Mouse (Mus musculus): ENCODE measurements at regions not wholly inside any gene's neighbourhood (a gene's known extent, or its start where the extent isn't known, plus 50 kb on each side); places are given as distances from the start of the nearest gene placed in this dataset.

- no peak for DNase-seq (ENCODE audit: low read depth)
Measured at GRCm38 (mm10) chr19:6684921-6685320, 142.1 kb upstream of the Slc22a12 start.

GRCm38 (mm10) chr19:6679392-6680307 is 136.8 kb upstream of the Slc22a12 start:
- peak; percentile 54 for DNase-seq (ENCODE audit: low read depth)

GRCm38 (mm10) chr19:6677511-6677910 is 134.7 kb upstream of the Slc22a12 start:
- DNase-seq (ENCODE audit: low read depth): no peak

- DNase-seq (ENCODE audit: low read depth): no peak
Measured at GRCm38 (mm10) chr19:6675586-6675985, 132.8 kb upstream of the Slc22a12 start.

- no peak for DNase-seq (ENCODE audit: low read depth)
Measured at GRCm38 (mm10) chr19:6671696-6672095, 128.9 kb upstream of the Slc22a12 start.

- peak; percentile 41 for DNase-seq (ENCODE audit: low read depth)
Measured at GRCm38 (mm10) chr19:6669881-6670280, 127.0 kb upstream of the Slc22a12 start.

- DNase-seq (ENCODE audit: low read depth): no peak
Measured at GRCm38 (mm10) chr19:6668545-6668944, 125.7 kb upstream of the Slc22a12 start.

GRCm38 (mm10) chr19:6666187-6666722 is 123.4 kb upstream of the Slc22a12 start:
- DNase-seq (ENCODE audit: low read depth): no peak

- DNase-seq (ENCODE audit: low read depth): no peak
Measured at GRCm38 (mm10) chr19:6665264-6666054, 122.6 kb upstream of the Slc22a12 start.

GRCm38 (mm10) chr19:6664311-6664952 is 121.6 kb upstream of the Slc22a12 start:
- no peak for DNase-seq (ENCODE audit: low read depth)

GRCm38 (mm10) chr19:6663391-6663790 is 120.6 kb upstream of the Slc22a12 start:
- DNase-seq (ENCODE audit: low read depth): peak; percentile 73

- DNase-seq (ENCODE audit: low read depth): no peak
Measured at GRCm38 (mm10) chr19:6662346-6662939, 119.6 kb upstream of the Slc22a12 start.

- DNase-seq (ENCODE audit: low read depth): no peak
Measured at GRCm38 (mm10) chr19:6661508-6661871, 118.7 kb upstream of the Slc22a12 start.

- DNase-seq (ENCODE audit: low read depth): no peak
Measured at GRCm38 (mm10) chr19:6660723-6661507, 118.1 kb upstream of the Slc22a12 start.

GRCm38 (mm10) chr19:6660157-6660556 is 117.3 kb upstream of the Slc22a12 start:
- no peak for DNase-seq (ENCODE audit: low read depth)

GRCm38 (mm10) chr19:6654550-6654949 is 111.7 kb upstream of the Slc22a12 start:
- DNase-seq (ENCODE audit: low read depth): no peak

- peak; percentile 38 for DNase-seq (ENCODE audit: low read depth)
Measured at GRCm38 (mm10) chr19:6652775-6653174, 109.9 kb upstream of the Slc22a12 start.

GRCm38 (mm10) chr19:6651192-6651591 is 108.4 kb upstream of the Slc22a12 start:
- DNase-seq (ENCODE audit: low read depth): no peak

- DNase-seq (ENCODE audit: low read depth): no peak
Measured at GRCm38 (mm10) chr19:6649885-6650284, 107.1 kb upstream of the Slc22a12 start.

- DNase-seq (ENCODE audit: low read depth): no peak
Measured at GRCm38 (mm10) chr19:6647686-6648085, 104.9 kb upstream of the Slc22a12 start.

- peak; percentile 35 for DNase-seq (ENCODE audit: low read depth)
Measured at GRCm38 (mm10) chr19:6647216-6647615, 104.4 kb upstream of the Slc22a12 start.

All from 416B (cell line).